Mouse (Mus musculus) gonadal fat pad, adult 2 months (tissue): ENCODE measurements around the gene Pla2g4e. TPM values are rescaled to one million over a fixed set of nuclear protein-coding genes. Genes with fewer than 3 reads are reported as not detected.

ENCODE experiments used
- DNase-seq: peaks from one replicate; pipeline ENCODE4 v3.0.0-alpha.2; 2012; ENCODE audit warnings: low read depth
- polyA plus RNA-seq: library from polyadenylated mRNA; depleted of rRNA; stranded (reverse); fragments of >200 nt; gene quantifications from 2 replicates; pipeline ENCODE4 v1.2.3, GENCODE M21; 2012

Gene Pla2g4e
- polyA plus RNA-seq, 1 experiment, result 1.5 TPM

GRCm38 (mm10) chr2:120237784-120238183, 7.4 kb downstream of the Pla2g4e start:
- no peak for DNase-seq

DNA sequence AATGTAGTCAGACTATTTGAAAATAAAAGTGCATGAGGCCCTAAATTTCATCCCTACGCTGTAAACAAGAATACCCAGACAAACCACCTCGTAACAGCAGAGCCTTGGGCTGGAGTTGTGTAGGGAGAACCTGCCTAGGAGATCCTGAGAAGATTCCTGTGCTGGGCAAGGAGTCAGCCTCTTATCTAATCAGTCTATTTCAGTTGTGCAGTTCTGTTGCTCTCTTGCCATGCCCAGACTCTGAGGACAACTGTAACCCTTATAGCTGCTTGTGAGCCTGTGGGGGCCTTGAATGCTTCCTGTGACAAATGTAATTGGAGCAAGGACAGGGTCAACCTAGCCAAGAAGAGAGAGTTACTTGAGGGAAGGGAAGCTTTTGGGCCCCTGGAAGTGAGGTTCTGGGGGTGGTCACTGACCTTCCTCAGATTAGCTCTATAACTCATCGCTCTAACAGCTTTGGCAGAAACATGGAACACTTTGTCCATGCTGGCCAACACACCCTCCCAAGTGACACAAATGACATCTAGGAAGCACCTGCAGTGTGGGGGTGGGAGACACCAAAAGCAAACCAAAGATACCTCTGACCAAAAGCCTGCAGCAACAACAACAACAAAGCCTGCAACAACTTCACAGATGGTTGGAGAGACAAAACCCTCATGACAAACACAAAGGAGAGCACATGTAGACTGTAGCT, 9.0 kb downstream of the Pla2g4e start:
- no peak for DNase-seq

- DNase-seq, result no peak
These were observed 9.8 kb downstream of the Pla2g4e start for GRCm38 (mm10) chr2:120235381-120235780.

GRCm38 (mm10) chr2:120231642-120232041, 13.5 kb downstream of the Pla2g4e start:
- DNase-seq, result no peak

- peak; percentile 47 for DNase-seq
These were observed 30.5 kb downstream of the Pla2g4e start for GRCm38 (mm10) chr2:120214600-120214999.

DNA sequence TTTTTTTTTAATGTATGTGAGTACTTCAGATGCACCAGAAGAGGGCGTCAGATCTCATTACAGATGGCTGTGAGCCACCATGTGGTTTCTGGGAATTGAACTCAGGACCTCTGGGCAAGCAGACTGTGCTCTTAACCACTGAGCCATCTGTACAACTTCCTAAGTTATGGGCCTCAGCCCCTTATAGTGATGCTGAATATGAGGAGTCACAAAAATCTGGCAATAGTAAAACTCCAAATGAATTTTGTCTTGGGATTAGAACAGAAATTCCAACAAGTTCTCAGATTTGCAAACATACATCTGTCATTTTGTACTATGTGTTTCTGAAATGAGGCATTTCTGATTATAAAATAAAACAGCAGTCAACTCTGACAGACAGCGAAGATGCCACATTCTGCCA, 33.7 kb downstream of the Pla2g4e start:
- no peak for DNase-seq

DNA sequence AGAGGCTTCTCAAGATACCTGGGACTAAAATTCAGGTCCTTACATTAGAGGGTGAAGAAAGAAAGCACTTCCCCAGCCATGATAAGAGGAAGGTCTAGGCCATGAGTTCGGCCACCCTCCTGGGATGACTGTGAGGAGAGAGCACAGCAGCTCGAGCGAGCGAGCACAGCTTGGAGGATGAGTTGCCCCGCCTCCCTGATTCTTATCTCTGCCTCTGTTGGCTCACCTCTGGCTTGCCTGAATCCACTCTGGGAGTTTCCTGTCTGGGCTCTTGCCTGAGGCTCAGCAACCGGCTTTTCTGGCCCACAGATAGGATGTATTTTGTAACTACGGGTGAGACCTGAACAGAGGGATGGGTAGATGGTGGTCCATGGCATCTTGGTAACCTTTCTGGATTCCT, 37.2 kb downstream of the Pla2g4e start:
- no peak for DNase-seq

- DNase-seq, result no peak
These were observed 38.1 kb downstream of the Pla2g4e start for GRCm38 (mm10) chr2:120207028-120207427.

DNA sequence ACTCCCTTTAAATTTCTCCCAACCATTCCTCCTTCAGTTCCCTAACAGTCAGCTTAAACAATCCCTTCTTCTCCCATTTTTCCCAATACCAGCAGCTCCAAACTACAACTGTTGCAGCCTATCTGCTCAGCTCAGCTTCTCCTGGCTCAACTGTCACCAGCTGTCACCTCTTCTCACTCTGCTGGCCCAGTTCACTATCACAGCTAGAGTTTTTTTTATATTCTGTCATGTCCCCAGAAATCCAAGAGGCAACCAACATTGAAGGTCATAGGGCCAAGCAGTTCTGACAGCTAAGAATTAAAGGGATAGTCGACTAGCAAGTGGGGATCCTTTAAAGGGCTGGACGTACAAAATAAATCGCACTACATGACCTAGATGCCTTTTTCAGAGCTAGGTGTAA, 41.4 kb downstream of the Pla2g4e start:
- no peak for DNase-seq

DNA sequence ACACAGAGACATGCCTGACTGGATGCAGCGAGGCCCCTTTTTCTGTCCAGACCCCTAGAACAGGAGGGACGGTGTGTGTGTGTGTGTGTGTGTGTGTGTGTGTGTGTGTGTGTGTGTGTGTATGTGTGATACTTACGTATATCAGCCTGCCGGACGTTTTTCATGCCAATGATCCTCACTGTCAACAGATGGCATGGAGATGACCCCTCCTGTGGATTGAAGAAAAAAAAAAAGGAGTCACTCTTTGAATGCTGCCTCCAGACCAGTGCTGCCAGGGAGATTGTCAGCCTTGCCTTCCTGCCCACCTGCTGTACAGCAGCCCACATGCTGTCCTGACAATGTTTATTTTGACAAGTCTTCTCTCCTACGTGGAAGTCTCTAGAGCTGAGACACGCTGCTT, 45.1 kb downstream of the Pla2g4e start:
- DNase-seq, result no peak

- no peak for DNase-seq
These were observed 57.0 kb downstream of the Pla2g4e start for GRCm38 (mm10) chr2:120188174-120188573.

DNA sequence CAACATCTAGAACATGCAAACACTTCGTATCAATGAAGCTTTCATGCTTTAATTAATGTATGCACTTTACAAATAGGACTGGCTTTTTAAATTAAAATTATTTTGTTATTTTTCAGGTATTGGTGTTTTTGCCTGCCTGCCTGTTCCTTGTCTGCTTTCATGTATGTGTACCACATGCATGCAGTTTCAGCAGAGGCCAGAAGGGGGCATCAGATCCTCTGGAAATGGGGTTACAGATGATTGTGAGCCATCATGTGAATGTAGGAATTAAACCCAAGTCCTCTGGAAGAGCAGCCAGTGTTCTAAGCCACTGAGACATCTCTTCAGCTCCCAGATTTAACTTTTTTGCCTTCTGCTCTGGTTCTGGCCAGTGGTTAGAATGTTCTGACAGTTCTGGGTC, 57.6 kb downstream of the Pla2g4e start:
- DNase-seq, result no peak

DNA sequence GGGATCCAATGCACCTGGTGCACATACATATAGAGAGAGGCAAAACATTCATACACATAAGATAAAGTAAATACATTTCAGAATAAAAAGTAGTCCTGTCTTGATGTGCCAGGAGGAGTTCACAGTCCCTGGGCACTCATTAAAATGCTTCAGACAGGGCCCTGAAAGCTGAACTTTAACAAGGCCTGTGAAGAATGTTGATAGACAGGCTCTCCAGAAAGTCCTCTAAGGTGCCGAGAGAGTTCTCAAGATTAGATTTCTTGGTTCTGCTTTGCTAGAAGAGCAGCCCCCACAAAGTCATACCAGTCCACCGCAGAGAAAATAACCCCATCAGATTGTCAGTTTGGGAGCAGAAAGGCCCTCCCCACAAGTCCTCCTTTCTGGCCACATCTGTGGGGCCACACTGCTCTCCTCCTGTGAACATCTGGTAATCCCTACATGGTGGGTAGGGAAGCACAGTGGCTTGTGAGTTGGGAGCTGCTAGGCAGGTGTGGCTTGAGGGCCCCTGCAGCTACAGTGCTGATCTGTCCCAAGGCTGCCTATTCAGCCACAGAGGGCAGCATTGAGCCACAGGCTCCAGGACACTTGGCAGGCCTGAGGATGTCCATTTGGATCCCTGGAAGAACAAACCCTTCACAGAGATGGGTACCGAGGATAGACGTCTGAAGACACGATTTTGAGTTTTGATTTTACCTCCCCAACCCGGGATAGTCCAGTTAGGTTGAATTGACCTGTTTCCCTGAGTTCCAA, 59.4 kb downstream of the Pla2g4e start:
- no peak for DNase-seq

GRCm38 (mm10) chr2:120178936-120179335, 66.2 kb downstream of the Pla2g4e start:
- DNase-seq, result no peak

DNA sequence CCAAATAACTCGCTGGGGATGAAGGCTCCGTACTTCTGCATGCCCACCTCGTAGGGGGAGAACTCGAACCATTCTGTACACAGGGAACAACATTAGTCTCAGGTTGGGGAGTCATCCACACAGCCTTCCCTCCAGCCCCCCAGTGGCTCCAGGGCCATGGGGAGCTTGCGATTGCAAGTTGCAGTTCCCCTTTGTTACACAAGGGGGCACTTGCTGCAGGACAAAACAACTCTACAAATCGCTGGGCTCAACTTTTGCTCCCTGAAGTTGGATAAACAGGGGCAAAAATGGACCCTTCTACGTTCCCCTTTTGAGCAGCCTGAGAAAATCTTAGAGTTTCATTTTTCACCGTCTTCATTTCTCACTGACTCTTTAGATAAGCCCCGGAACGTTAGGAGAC, 71.4 kb downstream of the Pla2g4e start:
- no peak for DNase-seq

- DNase-seq, result no peak
These were observed 73.8 kb downstream of the Pla2g4e start for GRCm38 (mm10) chr2:120171362-120171761.

DNA sequence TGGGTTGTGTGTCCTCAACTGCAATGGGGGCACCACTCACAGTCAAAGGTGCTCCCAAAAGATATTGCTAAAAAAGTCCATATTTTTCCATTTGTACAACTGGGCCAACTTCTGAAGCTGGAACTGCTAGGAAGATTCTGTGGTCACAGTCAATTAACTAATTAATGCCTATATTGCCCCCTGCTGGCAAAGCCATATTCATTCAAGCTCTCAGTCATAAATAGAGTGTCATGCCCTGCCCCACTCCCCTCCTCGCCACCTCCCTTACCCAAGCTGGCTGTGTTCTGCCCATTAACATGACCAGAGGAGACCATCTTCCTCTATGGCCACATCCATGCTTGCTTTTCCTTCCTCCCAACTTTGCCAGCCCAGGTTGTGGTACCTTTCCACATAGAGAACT, 74.4 kb downstream of the Pla2g4e start:
- DNase-seq, result no peak

DNA sequence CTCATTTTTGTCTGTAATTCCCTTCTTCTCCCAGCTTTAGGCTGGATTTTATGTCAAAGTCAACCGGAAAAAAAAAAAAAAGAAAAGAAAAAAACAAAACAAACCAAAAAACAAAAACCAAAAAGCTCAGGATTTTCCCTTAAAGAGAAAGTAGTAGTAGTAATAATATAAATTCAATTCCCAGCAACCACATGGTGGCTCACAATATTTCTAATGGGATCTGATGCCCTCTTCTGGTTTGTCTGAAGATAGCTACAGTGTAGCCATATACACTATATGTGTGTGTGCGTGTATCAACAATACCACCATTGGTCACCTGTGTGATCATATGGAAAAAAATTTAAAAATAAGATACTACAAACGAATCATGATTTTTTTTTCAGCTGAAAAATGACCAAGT, 75.8 kb downstream of the Pla2g4e start:
- DNase-seq, result no peak

- DNase-seq, result no peak
These were observed 77.4 kb downstream of the Pla2g4e start for GRCm38 (mm10) chr2:120167763-120168162.

DNA sequence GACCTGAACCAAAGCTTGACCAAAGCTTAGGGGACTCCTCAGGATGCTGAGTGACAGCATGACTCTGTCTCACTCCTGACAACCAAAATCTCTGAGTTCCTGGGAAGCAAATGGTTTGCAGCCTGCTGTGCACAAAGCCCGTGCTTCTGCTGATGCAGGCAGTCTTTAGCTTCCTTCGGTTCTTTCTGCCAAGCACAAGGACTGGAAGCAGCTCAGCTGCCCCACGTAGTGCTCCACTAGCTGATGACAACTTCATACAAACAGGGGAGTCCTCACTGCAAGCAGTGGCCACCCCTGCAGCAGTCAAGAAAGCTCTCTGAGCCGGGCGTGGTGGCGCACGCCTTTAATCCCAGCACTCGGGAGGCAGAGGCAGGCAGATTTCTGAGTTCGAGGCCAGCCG, 79.7 kb downstream of the Pla2g4e start:
- DNase-seq, result no peak

- no peak for DNase-seq
These were observed 85.7 kb downstream of the Pla2g4e start for GRCm38 (mm10) chr2:120159434-120159833.

DNA sequence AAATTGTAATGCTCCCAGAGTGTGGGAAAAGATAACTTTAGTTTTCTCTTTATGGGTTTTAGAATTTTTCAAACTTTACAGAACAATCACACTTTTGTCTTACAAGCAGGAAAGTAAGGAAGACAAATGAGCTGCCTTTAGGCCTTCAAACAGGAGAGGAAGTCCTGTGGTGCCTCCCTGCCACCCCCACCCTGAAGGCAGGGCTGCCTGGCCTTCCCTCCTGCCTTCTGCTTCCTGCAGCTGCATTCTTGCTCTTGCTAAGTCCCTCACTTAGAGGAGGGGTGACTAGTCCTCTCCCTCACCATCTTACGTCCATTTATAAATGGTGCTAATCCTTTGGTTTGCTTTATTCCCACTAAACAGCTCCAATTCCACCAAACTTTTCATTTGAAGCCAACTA, 86.3 kb downstream of the Pla2g4e start:
- no peak for DNase-seq

DNA sequence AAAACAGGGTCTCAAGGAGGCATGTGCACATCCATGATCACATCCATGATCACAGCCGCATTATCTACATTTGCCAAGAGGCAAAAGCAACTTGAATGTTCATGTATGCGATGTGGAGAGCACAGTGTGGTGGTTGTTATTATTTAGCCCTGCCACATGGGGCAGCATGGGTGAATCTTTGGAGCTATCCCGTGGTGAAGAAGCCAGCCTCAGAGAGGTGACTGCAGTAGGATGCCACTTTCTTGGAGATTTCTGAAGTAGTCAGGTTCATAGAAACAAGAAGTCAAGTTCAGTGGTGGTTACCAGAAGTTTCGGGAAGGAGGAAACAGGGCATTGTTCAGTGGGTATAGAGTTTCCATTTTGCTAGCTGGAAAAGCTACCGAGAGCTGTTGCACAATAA, 87.1 kb downstream of the Pla2g4e start:
- DNase-seq, result no peak

- no peak for DNase-seq
These were observed 87.5 kb downstream of the Pla2g4e start for GRCm38 (mm10) chr2:120157606-120158005.
